Mouse (Mus musculus): Measurements from ENCODE around the gene Bicdl1. TPM values are rescaled to one million over a fixed set of nuclear protein-coding genes. Genes with fewer than 3 reads are reported as not detected.
"Not testable (repeated sequence)": the region's sequence is repeated elsewhere in the genome, so short reads cannot be mapped to it uniquely, and the experiment has no call there.

Bicdl1 gene
- total RNA-seq (2021): 1 to 10 TPM; 6.7 to 8.9 TPM

- DNase-seq: peak; percentile 81 to 88
- intact Hi-C loops (cut with DNase I): loop anchor here (5.0 kb wide), 1 partner anchor 74 kb away; no protein-coding TSS in a partner anchor
Measured at GRCm38 (mm10) chr5:115731001-115731731, at the start of gene Bicdl1. Gene Bicdl1 (minus strand): TSS chr5:115731621.

- no peak for DNase-seq
- intact Hi-C loops (cut with DNase I): no loop called here
Measured at GRCm38 (mm10) chr5:115776911-115777310, 45.5 kb upstream of the Bicdl1 start.

- no peak for DNase-seq
- intact Hi-C loops (cut with DNase I): no loop called here
Measured at GRCm38 (mm10) chr5:115775350-115775749, 43.9 kb upstream of the Bicdl1 start.

DNA sequence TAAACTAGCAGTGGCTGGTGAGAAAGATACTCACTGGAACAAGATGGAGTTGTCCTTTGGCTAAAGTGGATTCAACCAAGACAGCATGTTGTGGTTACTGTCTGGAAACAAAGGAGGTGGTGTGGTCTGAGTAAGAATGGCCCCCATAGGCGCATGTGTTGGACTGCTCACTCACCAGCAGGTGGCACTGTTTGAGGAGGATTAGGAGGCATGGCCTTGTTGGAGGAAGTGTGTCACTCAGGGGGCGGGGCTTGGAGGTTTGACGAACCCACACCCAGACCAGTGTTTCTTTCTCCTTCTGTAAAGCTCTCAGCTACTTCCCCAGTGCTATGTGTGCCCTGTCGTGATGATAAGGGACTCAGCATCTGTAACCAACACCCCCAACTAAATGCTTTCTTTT is 38.6 kb upstream of the Bicdl1 start:
- no peak for DNase-seq
- intact Hi-C loops (cut with DNase I): no loop called here

GRCm38 (mm10) chr5:115769116-115769515 is 37.7 kb upstream of the Bicdl1 start:
- intact Hi-C loops (cut with DNase I): no loop called here

GRCm38 (mm10) chr5:115766821-115767220 is 35.4 kb upstream of the Bicdl1 start:
- no peak for DNase-seq
- intact Hi-C loops (cut with DNase I): no loop called here

More at GRCm38 (mm10) chr5:115769116-115769515, 37.7 kb upstream of the Bicdl1 start:
- DNase-seq: no peak

- intact Hi-C loops (cut with DNase I): no loop called here
Measured at GRCm38 (mm10) chr5:115763981-115764380, 32.6 kb upstream of the Bicdl1 start.

GRCm38 (mm10) chr5:115760903-115761302 is 29.5 kb upstream of the Bicdl1 start:
- intact Hi-C loops (cut with DNase I): no loop called here

More at GRCm38 (mm10) chr5:115763981-115764380, 32.6 kb upstream of the Bicdl1 start:
- DNase-seq: no peak

GRCm38 (mm10) chr5:115758431-115759180 is 27.2 kb upstream of the Bicdl1 start:
- no peak for DNase-seq
- intact Hi-C loops (cut with DNase I): no loop called here

More at GRCm38 (mm10) chr5:115760903-115761302, 29.5 kb upstream of the Bicdl1 start:
- DNase-seq: no peak

DNA sequence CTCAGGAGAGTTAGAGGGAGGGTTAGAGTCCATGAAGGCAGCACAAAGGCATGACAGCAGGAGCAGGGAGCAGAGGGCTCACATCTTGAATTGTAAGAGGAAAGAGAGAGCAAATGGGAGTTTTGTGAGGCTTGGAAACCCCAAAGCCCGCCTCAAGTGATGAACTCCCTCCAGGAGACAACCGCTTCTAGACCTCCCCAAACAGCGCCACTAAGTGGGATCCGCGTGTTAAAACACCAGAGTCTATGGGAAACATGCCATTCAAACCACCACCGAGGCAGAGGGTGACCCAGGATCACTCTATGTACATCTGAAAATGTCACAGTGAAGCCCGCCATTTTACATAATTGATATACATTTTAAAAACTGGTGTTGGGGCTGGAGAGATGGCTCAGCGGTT is 26.1 kb upstream of the Bicdl1 start:
- intact Hi-C loops (cut with DNase I): no loop called here
- DNase-seq: no peak

GRCm38 (mm10) chr5:115755501-115755900 is 24.1 kb upstream of the Bicdl1 start:
- intact Hi-C loops (cut with DNase I): no loop called here
- no peak for DNase-seq

- intact Hi-C loops (cut with DNase I): no loop called here
- no peak for DNase-seq
Measured at GRCm38 (mm10) chr5:115754831-115755230, 23.4 kb upstream of the Bicdl1 start.

- intact Hi-C loops (cut with DNase I): no loop called here
- no peak for DNase-seq
Measured at GRCm38 (mm10) chr5:115752883-115753282, 21.5 kb upstream of the Bicdl1 start.

GRCm38 (mm10) chr5:115751916-115752315 is 20.5 kb upstream of the Bicdl1 start:
- intact Hi-C loops (cut with DNase I); DNase-seq: not testable (repeated sequence)

GRCm38 (mm10) chr5:115748316-115748715 is 16.9 kb upstream of the Bicdl1 start:
- intact Hi-C loops (cut with DNase I): no loop called here
- DNase-seq: no peak

DNA sequence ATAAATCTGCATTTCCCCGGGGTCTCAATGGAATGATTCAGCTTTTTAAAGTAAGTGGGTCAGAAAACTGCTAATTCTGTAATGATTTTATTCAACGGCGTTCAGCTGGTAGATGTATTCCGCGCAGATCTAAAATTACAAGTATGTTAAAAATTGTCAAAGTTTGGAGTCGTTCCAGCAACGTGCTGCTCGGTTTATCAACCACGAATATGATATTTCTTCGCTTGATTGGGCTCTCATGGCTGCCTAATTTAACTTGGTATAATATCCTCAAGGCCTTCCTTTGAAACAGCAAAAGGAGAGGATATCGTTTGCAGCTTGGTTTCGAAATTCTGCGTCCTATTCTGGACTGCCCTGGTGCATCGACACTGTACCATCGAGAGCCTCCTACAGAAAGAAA is 13.9 kb upstream of the Bicdl1 start:
- DNase-seq: no peak
- intact Hi-C loops (cut with DNase I): no loop called here

GRCm38 (mm10) chr5:115738032-115738431 is 6.6 kb upstream of the Bicdl1 start:
- intact Hi-C loops (cut with DNase I): no loop called here
- no peak for DNase-seq

DNA sequence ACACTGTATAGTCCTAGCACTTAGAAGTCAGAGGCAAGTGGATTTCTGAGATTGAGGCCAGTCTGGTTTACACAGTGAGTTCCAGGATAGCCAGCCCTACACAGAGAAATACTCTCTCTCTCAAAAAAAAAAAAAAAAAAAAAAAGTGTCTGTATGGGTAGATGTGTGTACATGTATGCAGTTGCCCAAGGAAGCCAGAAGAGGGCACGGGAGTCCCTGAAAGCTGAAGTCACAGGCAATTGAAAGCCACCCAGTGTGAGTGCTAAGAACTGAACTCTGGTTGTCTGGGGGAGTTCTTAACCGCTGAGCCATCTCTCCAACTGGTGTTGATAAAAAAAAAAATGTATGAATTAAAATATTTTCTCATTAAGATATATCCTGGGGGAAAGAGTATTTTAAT is 3.1 kb upstream of the Bicdl1 start:
- intact Hi-C loops (cut with DNase I): loop anchor here (5.0 kb wide), 1 partner anchor 77 kb away; no protein-coding TSS in a partner anchor

GRCm38 (mm10) chr5:115732849-115733216 is 1.4 kb upstream of the Bicdl1 start:
- intact Hi-C loops (cut with DNase I): loop anchor here (5.0 kb wide), 1 partner anchor 76 kb away; no protein-coding TSS in a partner anchor
- DNase-seq: no peak

More for the DNA sequence above, 3.1 kb upstream of the Bicdl1 start:
- no peak for DNase-seq

DNA sequence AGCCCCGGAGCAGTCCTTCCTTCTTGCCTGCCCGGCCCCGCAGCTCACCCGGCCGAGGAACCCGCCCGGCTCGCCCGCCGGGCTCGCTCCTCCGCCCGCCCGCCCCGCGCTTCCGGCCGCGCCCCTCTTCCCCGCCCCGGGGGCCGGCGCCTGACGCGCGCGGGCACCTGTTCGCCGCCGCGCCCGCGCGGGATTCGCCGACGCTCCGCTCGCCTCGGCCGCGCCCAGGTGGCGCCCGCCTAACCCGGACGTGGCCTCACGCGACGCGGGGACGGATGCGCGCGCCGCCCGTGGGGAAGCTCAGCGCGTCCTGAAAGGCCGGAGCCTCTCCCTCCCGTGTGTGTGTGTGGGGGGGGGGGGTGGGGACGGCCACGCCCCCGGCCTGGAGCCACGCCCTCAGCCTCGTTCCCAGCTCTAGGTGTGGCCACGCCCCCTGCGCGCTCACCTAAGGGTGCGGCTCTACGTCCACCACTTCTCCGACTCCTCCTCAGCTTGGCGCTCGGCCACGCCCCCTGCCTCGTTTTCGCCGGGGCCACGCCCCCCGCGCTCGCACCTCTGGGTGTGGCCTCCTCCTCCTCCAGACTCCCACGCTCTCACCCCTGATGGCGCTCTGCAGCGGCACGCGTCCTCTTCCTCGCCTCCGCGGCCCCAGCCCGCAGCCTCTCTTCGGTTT is 891 bp upstream of the Bicdl1 start:
- peak; percentile 25 to 48 for DNase-seq
- intact Hi-C loops (cut with DNase I): loop anchor here (5.0 kb wide), 1 partner anchor 75 kb away; no protein-coding TSS in a partner anchor

DNA sequence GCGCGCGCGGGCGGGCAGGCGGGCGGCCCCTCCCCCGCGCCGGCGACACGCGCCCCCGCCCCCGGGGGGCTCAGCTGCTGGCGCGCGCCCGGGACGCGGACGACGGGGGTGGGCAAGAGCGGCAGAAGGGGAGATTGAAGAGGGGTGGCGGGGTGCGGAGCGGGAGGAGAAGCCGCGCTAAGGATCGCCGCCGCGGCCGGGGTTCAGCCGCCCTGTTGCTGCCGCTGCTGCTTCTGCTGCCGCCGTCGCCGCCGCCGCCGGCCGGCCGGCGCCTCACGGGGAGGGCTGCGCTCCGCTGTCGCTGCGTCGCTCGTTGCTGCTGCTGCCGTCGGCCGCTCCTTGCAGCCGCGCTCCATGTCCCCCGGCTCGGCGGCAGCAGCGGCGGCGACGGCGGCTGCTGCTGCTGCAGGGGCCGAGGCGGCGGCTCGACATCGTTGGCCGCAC is 333 bp upstream of the Bicdl1 start:
- intact Hi-C loops (cut with DNase I): loop anchor here (5.0 kb wide), 1 partner anchor 74 kb away; no protein-coding TSS in a partner anchor
- DNase-seq: no peak

Data from heart, postnatal 36 days (tissue).